Mouse (Mus musculus) megakaryocyte, embryonic 14.5 days (primary cell): Measurements from ENCODE around the gene Ppp2r5b. TPM values are rescaled to one million over a fixed set of nuclear protein-coding genes. Genes with fewer than 3 reads are reported as not detected.

Source experiments
- H3K27me3 ChIP-seq: replicated peaks from 2 replicates; pipeline ENCODE3; 2012; ENCODE audit warnings: inconsistent platforms
- H3K36me3 ChIP-seq: replicated peaks from 2 replicates; pipeline ENCODE3; 2012; ENCODE audit warnings: low read length, inconsistent platforms, mixed read lengths
- H3K4me1 ChIP-seq: 2 replicates; pipeline ENCODE4 v1.6.1; 2012; ENCODE audit warnings: inconsistent platforms
- H3K4me3 ChIP-seq: replicated peaks from 2 replicates; pipeline ENCODE3; 2012; ENCODE audit warnings: moderate library complexity, mild to moderate bottlenecking, inconsistent platforms
- H3K9me3 ChIP-seq: 2 replicates; pipeline ENCODE4 v1.6.1; 2012; ENCODE audit warnings: inconsistent platforms
- FLI1 ChIP-seq: IDR thresholded peaks from 2 replicates; pipeline ENCODE4 v1.6.1; 2012; ENCODE audit warnings: low read length, inconsistent platforms, mixed read lengths
- GATA1 ChIP-seq: IDR thresholded peaks from 3 replicates; pipeline ENCODE4 v1.6.1; 2012; ENCODE audit warnings: mixed read lengths, low read length, inconsistent platforms, borderline replicate concordance
- polyA plus RNA-seq: library from polyadenylated mRNA; stranded (reverse); fragments of >175 nt; gene quantifications from 2 replicates; pipeline ENCODE4 v1.2.3, GENCODE M21; 2012; ENCODE audit warnings: low replicate concordance; ENCODE audit not compliant: insufficient read depth

The Ppp2r5b gene
- polyA plus RNA-seq, 1 experiment = 26.0 TPM

- H3K36me3 ChIP-seq = peaks cover 46% of the 10 kb centered on the region
- peaks cover 37% of the 10 kb centered on the region for H3K27me3 ChIP-seq
- TF ChIP-seq FLI1 (no peak), GATA1 (no peak)
- H3K4me3 ChIP-seq = no peak within 1 kb of the TSS
- H3K9me3 ChIP-seq = no peaks in the 10 kb centered on the region
- H3K4me1 ChIP-seq = peaks cover 17% of the 10 kb centered on the region
Measured at GRCm38 (mm10) chr19:6226135-6226534, 9.5 kb downstream of the Ppp2r5b start, which contains the start of gene Gpha2. TSS of gene Gpha2 (plus strand) at chr19:6226380.

DNA sequence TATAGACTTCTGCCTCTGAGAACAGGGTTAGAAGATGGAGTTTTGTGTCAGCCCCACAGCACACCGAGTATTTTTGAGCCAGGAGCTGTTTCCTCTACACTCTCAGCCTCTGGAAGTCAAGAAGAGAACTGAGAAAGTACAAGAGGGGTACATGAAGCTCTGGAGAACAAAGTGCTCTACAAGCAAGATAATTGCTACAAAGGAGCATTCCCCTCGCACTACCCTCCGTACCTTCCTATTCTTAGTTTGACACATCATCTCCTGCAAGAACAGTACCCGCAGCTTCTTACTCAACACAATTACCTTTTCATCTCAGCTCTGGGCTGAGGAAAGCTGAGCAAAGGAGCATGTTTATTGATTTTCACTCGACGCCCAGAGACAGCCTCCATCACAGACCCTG, 17.1 kb downstream of the Ppp2r5b start:
- H3K27me3 ChIP-seq = peaks cover 63% of the 10 kb centered on the region
- TF ChIP-seq GATA1 (no peak), FLI1 (no peak)
- peaks cover 3% of the 10 kb centered on the region; the same call in 1 of the 2 replicates for H3K9me3 ChIP-seq
- peaks cover 10% of the 10 kb centered on the region for H3K4me1 ChIP-seq
- no peak overlapping the region for H3K4me3 ChIP-seq
- no peaks in the 10 kb centered on the region for H3K36me3 ChIP-seq

GRCm38 (mm10) chr19:6216046-6216705, 19.5 kb downstream of the Ppp2r5b start:
- no peaks in the 10 kb centered on the region for H3K36me3 ChIP-seq
- TF ChIP-seq FLI1 (no peak), GATA1 (no peak)
- peaks cover 6% of the 10 kb centered on the region; the same call in 1 of the 2 replicates for H3K4me1 ChIP-seq
- H3K4me3 ChIP-seq = no peak overlapping the region
- peaks cover 58% of the 10 kb centered on the region for H3K27me3 ChIP-seq
- peaks cover 3% of the 10 kb centered on the region; the same call in 1 of the 2 replicates for H3K9me3 ChIP-seq

DNA sequence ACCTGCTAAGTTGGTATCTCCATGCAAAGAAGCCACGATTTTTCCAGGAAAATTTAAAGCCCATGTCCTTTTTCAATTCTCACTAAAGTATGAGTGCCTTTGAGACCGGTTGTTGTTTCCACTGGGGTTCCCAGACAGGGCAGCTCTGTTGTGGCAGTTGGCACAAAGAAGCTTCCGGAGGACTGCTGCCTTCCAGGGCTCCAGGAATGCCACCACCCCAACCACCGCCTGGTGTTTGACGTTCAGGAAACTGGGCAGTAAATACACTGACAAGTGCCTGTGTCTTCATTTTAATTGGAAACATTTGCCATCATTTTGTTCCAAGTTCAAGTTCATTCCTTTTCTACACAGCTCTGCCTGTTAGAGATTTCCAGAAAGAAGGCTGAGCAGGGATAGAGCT, 29.0 kb downstream of the Ppp2r5b start:
- H3K4me1 ChIP-seq = no peaks in the 10 kb centered on the region
- no peak overlapping the region for H3K4me3 ChIP-seq
- no peaks in the 10 kb centered on the region for H3K9me3 ChIP-seq
- H3K36me3 ChIP-seq = no peaks in the 10 kb centered on the region
- peaks cover 26% of the 10 kb centered on the region for H3K27me3 ChIP-seq
- TF ChIP-seq FLI1 (no peak), GATA1 (no peak)

GRCm38 (mm10) chr19:6204265-6204664, 31.4 kb downstream of the Ppp2r5b start:
- Histone ChIP-seq H3K36me3 (no peaks in the 10 kb centered on the region), H3K27me3 (peaks cover 24% of the 10 kb centered on the region), H3K4me3 (no peak overlapping the region), H3K9me3 (no peaks in the 10 kb centered on the region), H3K4me1 (no peaks in the 10 kb centered on the region)
- TF ChIP-seq GATA1 (no peak), FLI1 (no peak)

- Histone ChIP-seq H3K36me3 (no peaks in the 10 kb centered on the region), H3K9me3 (peaks cover 7% of the 10 kb centered on the region), H3K4me3 (no peak within 1 kb of the TSS), H3K27me3 (peaks cover 20% of the 10 kb centered on the region), H3K4me1 (peaks cover 4% of the 10 kb centered on the region; the same call in 1 of the 2 replicates)
- TF ChIP-seq FLI1 = no peak
- TF ChIP-seq GATA1 = no peak
Measured at GRCm38 (mm10) chr19:6184131-6184530, 51.5 kb downstream of the Ppp2r5b start, which contains the start of gene Majin. TSS of gene Majin (plus strand) at chr19:6184388.

DNA sequence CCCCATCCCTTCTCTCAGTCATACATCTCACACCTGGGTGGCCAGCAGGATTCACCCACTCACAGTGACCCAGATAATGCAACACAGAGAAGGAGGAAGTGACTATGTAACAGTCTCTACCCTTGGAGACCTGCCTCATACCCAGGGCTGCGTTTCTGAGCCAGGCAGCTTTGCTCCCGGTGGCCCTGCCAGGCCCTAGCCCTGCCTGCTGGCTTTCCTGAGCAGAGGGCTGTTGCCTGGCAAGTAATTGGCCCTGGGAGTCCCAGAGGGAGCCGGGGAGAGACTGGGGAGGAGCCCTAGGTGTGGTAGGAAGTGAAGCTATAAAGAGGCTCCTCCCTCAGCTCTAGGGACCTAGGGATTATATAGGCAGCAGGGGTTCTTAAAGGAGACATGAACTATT, 53.1 kb downstream of the Ppp2r5b start:
- TF ChIP-seq FLI1 (no peak), GATA1 (no peak)
- Histone ChIP-seq H3K36me3 (no peaks in the 10 kb centered on the region), H3K4me1 (peaks cover 4% of the 10 kb centered on the region; the same call in 1 of the 2 replicates), H3K9me3 (peaks cover 8% of the 10 kb centered on the region), H3K4me3 (no peak overlapping the region), H3K27me3 (peaks cover 17% of the 10 kb centered on the region)

GRCm38 (mm10) chr19:6181629-6182028, 54.0 kb downstream of the Ppp2r5b start:
- Histone ChIP-seq H3K36me3 (no peaks in the 10 kb centered on the region), H3K4me1 (peaks cover 4% of the 10 kb centered on the region; the same call in 1 of the 2 replicates), H3K4me3 (no peak overlapping the region), H3K27me3 (peaks cover 23% of the 10 kb centered on the region), H3K9me3 (peaks cover 8% of the 10 kb centered on the region)
- TF ChIP-seq FLI1 (no peak), GATA1 (no peak)

DNA sequence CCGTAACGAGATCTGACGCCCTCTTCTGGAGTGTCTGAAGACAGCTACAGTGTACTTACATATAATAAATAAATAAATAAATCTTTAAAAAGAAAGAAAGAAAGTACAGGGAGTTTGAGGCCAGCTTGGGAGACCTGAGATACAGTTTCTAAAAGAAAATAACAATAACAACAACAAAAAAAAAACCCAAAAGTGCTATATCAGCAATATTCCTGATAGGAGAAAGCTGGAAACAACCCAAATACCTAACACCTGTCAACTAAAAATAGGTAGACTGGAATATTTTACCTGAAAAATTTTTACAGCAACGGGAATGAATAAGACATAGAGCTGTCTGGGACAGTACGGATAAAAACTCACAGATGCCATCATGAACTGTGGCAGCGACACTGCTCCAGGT, 56.9 kb downstream of the Ppp2r5b start:
- Histone ChIP-seq H3K36me3 (no peaks in the 10 kb centered on the region), H3K4me3 (no peak overlapping the region), H3K27me3 (peaks cover 23% of the 10 kb centered on the region), H3K9me3 (peaks cover 8% of the 10 kb centered on the region), H3K4me1 (peaks cover 4% of the 10 kb centered on the region; the same call in 1 of the 2 replicates)
- TF ChIP-seq GATA1 (no peak), FLI1 (no peak)

Other genes starting within 250 kb of the Ppp2r5b start
- gene Slc22a20, start 249.7 kb downstream of the Ppp2r5b start, polyA plus RNA-seq = not detected in 2 replicates
- gene Capn1, start 220.0 kb downstream of the Ppp2r5b start, polyA plus RNA-seq = 66.2 and 91.7 TPM in 2 replicates
- 129 and 202 TPM in 2 replicates for gene Syvn1, start 189.3 kb downstream of the Ppp2r5b start, polyA plus RNA-seq
- gene Mrpl49, start 178.1 kb downstream of the Ppp2r5b start, polyA plus RNA-seq = 19.0 and 54.3 TPM in 2 replicates
- gene Fau, start 178.0 kb downstream of the Ppp2r5b start, polyA plus RNA-seq = 3,425 and 5,919 TPM in 2 replicates
- 39.7 and 64.8 TPM in 2 replicates for gene Znhit2, start 174.7 kb downstream of the Ppp2r5b start, polyA plus RNA-seq
- gene Tm7sf2, start 167.5 kb downstream of the Ppp2r5b start, polyA plus RNA-seq = 26.1 and 59.5 TPM in 2 replicates
- 23.5 and 35.2 TPM in 2 replicates for gene Vps51, start 158.6 kb downstream of the Ppp2r5b start, polyA plus RNA-seq
- gene Tmem262, start 155.8 kb downstream of the Ppp2r5b start, polyA plus RNA-seq = not detected in 2 replicates
- gene Gm28374, start 153.6 kb downstream of the Ppp2r5b start, polyA plus RNA-seq = not detected in 2 replicates
- 88.5 and 121 TPM in 2 replicates for gene Zfpl1, start 150.9 kb downstream of the Ppp2r5b start, polyA plus RNA-seq
- gene Cdca5, start 150.9 kb downstream of the Ppp2r5b start, polyA plus RNA-seq = 2.6 TPM in 1 of 2 replicates, not detected in the other
- gene AC131692.1, start 141.5 kb downstream of the Ppp2r5b start, polyA plus RNA-seq = 1.5 and 3.1 TPM in 2 replicates
- gene Naaladl1, start 130.1 kb downstream of the Ppp2r5b start, polyA plus RNA-seq = 0.30 TPM in 1 of 2 replicates, not detected in the other
- gene Sac3d1, start 117.2 kb downstream of the Ppp2r5b start, polyA plus RNA-seq = 66.7 and 124 TPM in 2 replicates
- 138 and 337 TPM in 2 replicates for gene Snx15, start 107.6 kb downstream of the Ppp2r5b start, polyA plus RNA-seq
- gene Batf2, start 94.9 kb downstream of the Ppp2r5b start, polyA plus RNA-seq = 1.7 and 3.7 TPM in 2 replicates
- gene Arl2, start 94.3 kb downstream of the Ppp2r5b start, polyA plus RNA-seq = 46.0 and 68.7 TPM in 2 replicates
- gene Majin, start 51.5 kb downstream of the Ppp2r5b start, polyA plus RNA-seq = not detected in 2 replicates
- gene Gpha2, start 9.5 kb downstream of the Ppp2r5b start, polyA plus RNA-seq = not detected in 2 replicates
- 34.7 and 62.6 TPM in 2 replicates for gene Atg2a, start 5.8 kb upstream of the Ppp2r5b start, polyA plus RNA-seq
- gene Ehd1, start 40.9 kb upstream of the Ppp2r5b start, polyA plus RNA-seq = 474 and 728 TPM in 2 replicates
- gene Cdc42bpg, start 70.6 kb upstream of the Ppp2r5b start, polyA plus RNA-seq = 4.8 and 6.6 TPM in 2 replicates
- 70.2 and 174 TPM in 2 replicates for gene Men1, start 99.1 kb upstream of the Ppp2r5b start, polyA plus RNA-seq
- gene Map4k2, start 105.3 kb upstream of the Ppp2r5b start, polyA plus RNA-seq = 9.3 and 21.8 TPM in 2 replicates
- gene Sf1, start 127.8 kb upstream of the Ppp2r5b start, polyA plus RNA-seq = 1,025 and 2,643 TPM in 2 replicates
- gene Pygm, start 148.5 kb upstream of the Ppp2r5b start, polyA plus RNA-seq = 3.6 TPM in 1 of 2 replicates, not detected in the other
- gene Rasgrp2, start 163.5 kb upstream of the Ppp2r5b start, polyA plus RNA-seq = 458 and 696 TPM in 2 replicates
- gene Nrxn2, start 182.9 kb upstream of the Ppp2r5b start, polyA plus RNA-seq = 0.62 and 1.5 TPM in 2 replicates